Mouse (Mus musculus): Measurements from ENCODE around the gene Acap2. TPM values are rescaled to one million over a fixed set of nuclear protein-coding genes. Genes with fewer than 3 reads are reported as not detected.

Acap2 gene
- total RNA-seq, 2 experiments from 2014 or later, result 9.0 to 10.0 TPM

GRCm38 (mm10) chr16:31060714-31061113 is 140.3 kb downstream of the Acap2 start:
- intact Hi-C loops (cut with DNase I), result no loop called here
- DNase-seq, result no peak

DNA sequence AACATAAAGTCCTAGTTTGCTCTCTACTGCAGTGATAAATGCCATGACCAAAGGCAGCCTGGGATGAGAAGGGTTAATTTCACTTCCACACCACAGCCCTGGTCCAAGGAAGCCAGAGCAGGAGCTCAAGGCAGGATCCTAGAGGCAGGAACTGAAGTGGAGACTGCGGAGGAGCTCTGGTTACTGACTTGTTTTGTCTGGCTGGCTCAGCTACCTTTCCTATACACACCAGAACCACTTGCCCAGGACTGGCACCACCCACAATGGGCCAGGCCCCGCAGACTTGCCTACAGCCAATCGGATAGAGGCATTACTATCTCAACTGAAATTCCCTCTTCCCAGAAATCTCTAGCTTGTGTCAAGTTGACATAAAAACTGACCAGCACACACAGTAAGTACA is 140.8 kb downstream of the Acap2 start:
- no peak for DNase-seq
- intact Hi-C loops (cut with DNase I), result no loop called here

GRCm38 (mm10) chr16:31059730-31060129 is 141.3 kb downstream of the Acap2 start:
- intact Hi-C loops (cut with DNase I), result no loop called here
- DNase-seq, result no peak

DNA sequence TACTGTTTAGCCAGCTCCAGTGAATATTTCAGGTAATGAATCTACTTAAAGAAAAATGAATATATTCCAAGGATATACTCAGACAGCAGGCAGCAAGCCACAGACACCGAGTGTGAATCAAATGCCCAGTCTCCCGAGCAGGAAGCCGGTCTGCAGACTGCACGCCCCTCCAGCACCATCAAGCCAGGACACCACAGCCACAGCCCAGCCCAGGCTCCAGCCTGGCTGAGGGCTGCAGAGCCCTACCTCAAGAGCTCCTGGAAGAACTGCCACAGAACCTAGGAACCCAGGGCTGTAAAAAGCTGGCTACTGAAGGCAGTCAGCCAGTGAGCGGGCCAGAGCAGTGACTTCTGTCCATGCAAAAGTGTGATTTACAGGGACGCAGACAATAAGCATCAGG is 148.2 kb downstream of the Acap2 start:
- no peak for DNase-seq
- intact Hi-C loops (cut with DNase I), result no loop called here

GRCm38 (mm10) chr16:31052177-31052726 is 148.8 kb downstream of the Acap2 start:
- intact Hi-C loops (cut with DNase I), result no loop called here
- DNase-seq, result no peak

DNA sequence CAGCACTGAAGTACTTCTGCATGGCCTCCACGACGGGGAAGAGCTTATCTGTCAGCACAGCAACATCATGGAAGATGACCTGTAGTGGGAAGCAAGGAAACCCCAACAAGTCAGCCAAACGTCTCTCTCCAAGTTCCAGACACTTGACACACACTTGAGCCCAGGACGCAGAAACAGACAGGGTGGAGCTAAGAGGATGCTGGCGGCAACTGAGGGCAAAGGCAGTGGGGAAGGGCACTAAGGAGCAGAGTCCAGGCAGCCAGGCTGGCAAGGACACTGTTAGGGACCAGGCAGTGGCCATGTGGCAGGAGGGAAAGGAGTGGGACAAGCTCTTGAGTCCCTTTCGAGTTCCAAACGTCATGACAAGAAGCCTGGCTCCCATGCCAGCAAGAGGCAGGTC is 150.3 kb downstream of the Acap2 start:
- intact Hi-C loops (cut with DNase I), result no loop called here
- no peak for DNase-seq

DNA sequence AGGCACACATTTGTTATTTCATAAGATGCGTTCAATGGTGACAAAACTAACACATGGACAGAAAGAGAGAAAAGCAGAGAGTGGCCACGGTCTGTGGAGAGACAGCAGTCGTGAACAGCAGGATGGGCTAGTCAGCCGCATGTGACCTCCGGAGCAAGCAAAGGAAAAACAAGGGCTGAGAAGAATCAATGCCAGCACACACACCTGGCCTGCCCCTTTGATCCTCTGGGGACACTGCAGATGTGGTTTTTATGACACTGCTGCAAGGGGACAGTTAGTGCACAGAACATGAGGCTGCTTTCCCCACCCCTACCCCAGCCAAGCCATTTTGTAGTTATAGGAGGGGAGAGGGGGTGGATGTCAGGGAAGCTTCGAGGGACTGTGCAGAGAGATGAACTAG is 152.9 kb downstream of the Acap2 start:
- intact Hi-C loops (cut with DNase I), result no loop called here

DNA sequence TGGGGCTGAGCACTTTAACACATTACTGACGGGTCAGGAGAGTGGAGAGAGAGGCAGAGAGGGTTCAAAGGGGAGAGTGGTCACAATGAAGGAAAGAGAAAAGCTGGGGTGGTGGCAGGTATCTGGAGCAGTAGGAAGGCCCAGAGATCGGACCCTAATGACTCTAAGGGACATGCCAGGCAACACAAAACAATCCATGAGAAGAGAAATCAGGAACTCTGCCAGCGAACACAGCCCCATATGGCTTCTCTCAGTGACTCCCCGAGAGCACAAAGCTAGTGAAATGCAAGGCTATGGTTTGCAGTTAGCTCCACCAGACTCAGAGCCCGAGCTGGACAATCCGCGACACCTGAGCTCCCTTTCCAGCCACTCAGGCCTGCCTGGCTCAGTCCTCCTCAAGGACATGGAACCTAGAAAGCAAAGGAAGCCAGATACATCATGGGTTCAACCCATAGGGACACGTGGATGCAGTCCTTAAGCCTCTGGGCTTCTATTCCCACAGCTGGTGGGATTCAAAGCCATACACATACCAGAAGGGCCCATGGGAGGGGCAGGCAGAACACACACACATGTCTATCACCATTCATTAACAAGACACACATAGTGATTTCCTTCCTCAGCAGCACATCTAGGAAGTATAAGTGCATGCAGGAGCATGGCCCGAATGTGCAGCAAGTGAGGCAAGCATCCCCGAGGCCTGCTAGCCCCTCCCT is 153.7 kb downstream of the Acap2 start:
- no peak for DNase-seq

More for the DNA sequence above, 152.9 kb downstream of the Acap2 start:
- DNase-seq, result no peak

DNA sequence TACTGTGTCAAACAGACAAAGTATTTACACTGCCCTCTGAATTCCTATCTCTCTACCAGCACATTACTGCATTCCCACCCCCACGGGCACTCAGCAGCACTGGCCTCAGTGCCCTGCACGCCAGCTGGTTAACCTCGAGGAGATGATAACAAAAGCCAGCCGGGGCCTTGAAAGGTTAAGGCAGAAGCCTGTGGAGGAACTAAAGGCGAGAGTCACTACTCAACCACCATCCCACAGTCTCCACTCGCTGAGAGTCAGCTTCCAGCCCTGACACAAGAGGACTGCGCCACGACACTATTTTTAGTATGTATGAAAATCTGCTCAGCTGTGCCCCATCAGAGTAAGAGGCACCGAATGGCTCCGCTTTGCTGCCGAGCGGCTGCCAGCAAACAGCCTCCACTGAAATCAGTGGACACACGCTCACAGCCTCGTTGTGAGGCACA is 154.8 kb downstream of the Acap2 start:
- intact Hi-C loops (cut with DNase I), result no loop called here
- no peak for DNase-seq

More for the DNA sequence above, 153.7 kb downstream of the Acap2 start:
- intact Hi-C loops (cut with DNase I), result no loop called here

DNA sequence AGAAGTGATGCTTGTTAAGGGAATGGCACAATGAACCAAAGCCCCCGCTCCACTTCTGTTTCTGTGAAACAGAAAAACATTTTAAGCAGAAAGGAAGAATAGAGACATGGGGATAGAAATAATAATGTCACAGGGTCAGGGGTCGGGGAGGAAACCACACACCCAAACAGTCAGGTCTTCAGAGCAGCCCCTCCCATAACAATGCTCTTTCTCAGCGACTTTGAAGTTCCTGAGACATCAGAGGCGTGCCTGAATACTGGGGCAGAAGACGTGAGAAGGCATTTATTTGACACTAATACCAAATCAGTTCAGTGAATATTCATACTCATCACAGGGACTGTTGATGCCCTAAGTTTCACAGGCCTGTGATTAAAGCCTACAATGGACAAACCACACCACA is 155.8 kb downstream of the Acap2 start:
- DNase-seq, result no peak

DNA sequence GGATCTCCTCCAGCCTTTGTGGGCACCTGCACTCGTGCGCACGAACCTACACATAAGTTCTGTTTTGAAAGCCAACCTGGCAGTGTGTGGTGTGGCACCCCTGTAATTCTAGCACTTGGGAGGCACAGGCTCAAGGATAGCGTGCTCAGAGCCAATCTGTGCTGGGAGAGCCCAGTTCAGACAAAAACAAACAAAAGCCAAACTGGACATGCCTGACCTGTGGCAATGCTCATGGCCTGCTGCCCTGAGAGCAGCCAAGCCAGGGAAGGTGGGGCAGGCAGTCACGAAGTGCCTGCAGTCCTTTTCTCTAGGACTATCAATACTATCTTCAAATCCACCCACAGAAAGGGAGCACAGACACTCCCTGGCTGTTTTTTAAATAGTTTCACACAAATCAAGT is 157.9 kb downstream of the Acap2 start:
- DNase-seq, result no peak
- intact Hi-C loops (cut with DNase I), result loop anchor here (5.0 kb wide), 1 partner anchor 51 kb away; no protein-coding TSS in a partner anchor

More for the DNA sequence above, 155.8 kb downstream of the Acap2 start:
- intact Hi-C loops (cut with DNase I), result no loop called here

Other genes starting within 250 kb of the Acap2 start
- gene Xxylt1, start 119.8 kb downstream of the Acap2 start, total RNA-seq (2021), result 1 to 10 TPM; 2.6 to 2.9 TPM
- gene Ppp1r2, start 74.0 kb upstream of the Acap2 start, total RNA-seq (2021), result 10 to 100 TPM; 68.7 to 77.1 TPM
- gene Apod, start 113.6 kb upstream of the Acap2 start, total RNA-seq (2021), result 10 to 100 TPM; 15.5 to 31.3 TPM
- gene Bdh1, start 221.0 kb upstream of the Acap2 start, total RNA-seq (2021), result 10 to 100 TPM; 42.7 to 51.2 TPM